Mouse (Mus musculus): ENCODE data around the gene 1700025F22Rik.

- TF ChIP-seq POLR2A (IDR thresholded peaks at IDR 0.05; ENCODE audit: insufficient read depth, low read depth, low read length) (no peak), CTCF (IDR thresholded peaks at IDR 0.05; ENCODE audit: insufficient read depth, low read depth, low read length) (no peak)
These were observed at the start of gene 1700025F22Rik for GRCm38 (mm10) chr19:11165172-11165571.
